Mouse (Mus musculus): ENCODE data around the gene I830077J02Rik.
"Not testable (repeated sequence)": the region's sequence is repeated elsewhere in the genome, so short reads cannot be mapped to it uniquely, and the experiment has no call there.

The I830077J02Rik gene

GRCm38 (mm10) chr3:105932240-105933071 lies at the start of gene I830077J02Rik:
Gene I830077J02Rik (minus strand): TSS chr3:105932664.
- no peak for DNase-seq (ENCODE audit: low read depth)

- DNase-seq (ENCODE audit: low read depth), result no peak
These were observed 41.7 kb upstream of the I830077J02Rik start for GRCm38 (mm10) chr3:105974174-105974573.

GRCm38 (mm10) chr3:105973411-105973810 lies 40.9 kb upstream of the I830077J02Rik start, which contains the start of gene Ovgp1:
Gene Ovgp1 (plus strand): TSS chr3:105973711.
- DNase-seq (ENCODE audit: low read depth), result no peak

- DNase-seq (ENCODE audit: low read depth), result no peak
These were observed 39.5 kb upstream of the I830077J02Rik start for GRCm38 (mm10) chr3:105971831-105972446.

- DNase-seq (ENCODE audit: low read depth), result peak; percentile 47
These were observed 28.2 kb upstream of the I830077J02Rik start for GRCm38 (mm10) chr3:105960700-105961099.

GRCm38 (mm10) chr3:105959999-105960398 lies 27.5 kb upstream of the I830077J02Rik start, which contains the start of gene Atp5f1:
Gene Atp5f1 (minus strand): TSS chr3:105960099.
- no peak for DNase-seq (ENCODE audit: low read depth)

GRCm38 (mm10) chr3:105959585-105959984 lies 27.1 kb upstream of the I830077J02Rik start:
- peak; percentile 48 for DNase-seq (ENCODE audit: low read depth)

- peak; percentile 100 for DNase-seq (ENCODE audit: low read depth)
These were observed 26.6 kb upstream of the I830077J02Rik start, which contains the start of gene Wdr77 for GRCm38 (mm10) chr3:105958974-105959580. Gene Wdr77 (plus strand): TSS chr3:105959369.

- DNase-seq (ENCODE audit: low read depth), result peak; percentile 43
These were observed 25.7 kb upstream of the I830077J02Rik start for GRCm38 (mm10) chr3:105958204-105958603.

- no peak for DNase-seq (ENCODE audit: low read depth)
These were observed 24.8 kb upstream of the I830077J02Rik start for GRCm38 (mm10) chr3:105957235-105957634.

GRCm38 (mm10) chr3:105951348-105951747 lies 18.9 kb upstream of the I830077J02Rik start:
- DNase-seq (ENCODE audit: low read depth), result no peak

GRCm38 (mm10) chr3:105936111-105936510 lies 3.6 kb upstream of the I830077J02Rik start:
- no peak for DNase-seq (ENCODE audit: low read depth)

GRCm38 (mm10) chr3:105935033-105935432 lies 2.6 kb upstream of the I830077J02Rik start:
- peak; percentile 42 for DNase-seq (ENCODE audit: low read depth)

GRCm38 (mm10) chr3:105933926-105934325 lies 1.5 kb upstream of the I830077J02Rik start:
- DNase-seq (ENCODE audit: low read depth), result no peak

GRCm38 (mm10) chr3:105931095-105931494 lies 1.4 kb downstream of the I830077J02Rik start:
- DNase-seq (ENCODE audit: low read depth), result no peak

GRCm38 (mm10) chr3:105929821-105930220 lies 2.6 kb downstream of the I830077J02Rik start:
- DNase-seq (ENCODE audit: low read depth), result no peak

- no peak for DNase-seq (ENCODE audit: low read depth)
These were observed 3.7 kb downstream of the I830077J02Rik start for GRCm38 (mm10) chr3:105928781-105929180.

- no peak for DNase-seq (ENCODE audit: low read depth)
These were observed 4.3 kb downstream of the I830077J02Rik start for GRCm38 (mm10) chr3:105928195-105928569.

GRCm38 (mm10) chr3:105927561-105928194 lies 4.8 kb downstream of the I830077J02Rik start:
- DNase-seq (ENCODE audit: low read depth), result no peak

- DNase-seq (ENCODE audit: low read depth), result no peak
These were observed 7.8 kb downstream of the I830077J02Rik start for GRCm38 (mm10) chr3:105924616-105925015.

- no peak for DNase-seq (ENCODE audit: low read depth)
These were observed 10.5 kb downstream of the I830077J02Rik start for GRCm38 (mm10) chr3:105921959-105922358.

GRCm38 (mm10) chr3:105920743-105921142 lies 11.7 kb downstream of the I830077J02Rik start:
- not testable (repeated sequence) for DNase-seq (ENCODE audit: low read depth)

Measured in NIH3T3 (cell line).